Mouse (Mus musculus): Measurements from ENCODE around the gene Gm8297.
"Not testable (repeated sequence)": the region's sequence is repeated elsewhere in the genome, so short reads cannot be mapped to it uniquely, and the experiment has no call there.

Gene Gm8297

DNA sequence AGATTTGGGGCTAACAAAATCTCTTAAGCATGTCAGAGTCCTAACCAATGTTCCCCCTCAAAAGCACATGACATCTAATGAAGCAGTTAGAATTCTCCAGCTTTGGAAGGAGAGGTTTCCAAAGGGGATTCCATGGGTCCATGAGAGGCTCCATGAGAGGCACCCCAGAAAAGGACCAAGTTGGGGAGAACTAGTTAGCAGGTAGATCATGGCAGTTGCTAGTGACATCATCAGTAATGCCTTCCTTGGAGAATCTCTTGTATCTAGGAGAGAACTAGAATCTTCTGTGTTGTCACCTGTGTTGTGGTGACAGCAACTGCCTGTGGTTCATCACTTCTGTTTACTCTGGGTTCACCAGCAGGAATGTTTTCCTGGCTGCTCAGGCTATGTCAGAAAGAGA is at the start of gene Gm8297:
Gm8297 (plus strand) TSS at position 301 of the 400 bp plus-strand sequence.
- not testable (repeated sequence) for DNase-seq

DNA sequence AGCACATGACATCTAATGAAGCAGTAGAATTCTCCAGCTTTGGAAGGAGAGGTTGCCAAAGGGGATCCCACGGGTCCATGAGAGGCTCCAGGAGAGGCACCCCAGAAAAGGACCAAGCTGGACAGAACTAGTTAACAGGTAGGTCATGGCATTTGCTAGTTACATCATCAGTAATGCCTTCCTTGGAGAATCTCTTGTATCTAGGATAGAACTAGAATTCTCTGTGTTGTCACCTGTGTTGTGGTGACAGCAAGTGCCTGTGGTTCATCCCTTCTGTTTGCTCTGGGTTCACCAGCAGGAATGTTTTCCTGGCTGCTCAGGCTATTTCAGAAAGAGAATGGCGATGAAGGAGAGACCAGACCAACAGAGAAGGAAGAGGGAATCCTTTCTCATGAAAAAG is 31.9 kb downstream of the Gm8297 start, which contains the start of gene Gm3298:
Gm3298 (plus strand) TSS at position 301 of the 400 bp plus-strand sequence.
- not testable (repeated sequence) for DNase-seq

Measured in cerebellum, adult 11 months (tissue).